In the genomic region with DNA sequence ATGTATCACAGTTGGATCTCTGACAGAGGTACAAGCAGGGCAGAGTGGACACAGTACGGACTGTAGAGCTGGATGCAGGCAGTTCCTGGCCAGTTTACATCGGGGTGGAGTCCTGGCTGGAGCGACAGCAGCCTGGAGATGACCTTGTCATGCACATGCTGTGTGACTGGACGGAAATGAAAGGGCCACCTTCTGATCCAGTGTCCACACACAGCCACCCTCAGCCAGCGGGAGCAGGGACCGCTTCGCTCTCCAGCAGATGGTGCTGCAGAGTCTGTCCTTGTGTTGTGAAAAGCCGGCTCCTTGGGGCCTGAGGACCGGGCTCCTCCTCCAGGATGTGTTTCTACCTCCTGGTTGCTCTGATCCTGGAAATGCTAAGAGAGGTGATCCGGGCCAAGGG, we compare ENCODE assay signal across 8 mouse cellular contexts. TPM values are rescaled to one million over a fixed set of nuclear protein-coding genes. Genes with fewer than 3 reads are reported as not detected.
DNase-seq lines count a peak whose midpoint lies in the region; ATAC-seq and TF ChIP-seq lines count a peak whose summit lies in the region.

No protein-coding gene starts in this region.

- TF ChIP-seq POLR2A in lung, adult 2 months (IDR thresholded peaks at IDR 0.05; ENCODE audit: borderline replicate concordance, extremely low read depth, low read depth, low read length): no peak

- no peak overlapping the region for H3K4me3 ChIP-seq in lung, adult 2 months (replicated peaks; ENCODE audit: extremely low read depth, low read depth, low read length)

- peak; percentile 50 for TF ChIP-seq CTCF in lung, adult 2 months (IDR thresholded peaks at IDR 0.05; ENCODE audit: insufficient read depth, low read length)

- H3K4me1 ChIP-seq in lung, adult 2 months (ENCODE audit: control insufficient read depth, insufficient read depth, low read length): peaks cover 2% of the 10 kb centered on the region; the same call in 1 of the 2 replicates

- no peak for ATAC-seq in activated CD4-positive, CD25-positive, alpha-beta regulatory T cell, adult 4 months

- WGBS in lung, adult 2 months: 22% methylated on average over 10 of the region's 10 CpGs

- intact Hi-C loops in gastrocnemius, postnatal 14 days (cut with DNase I; ENCODE audit: low total_unique reads): no loop called here

- peak; percentile 63 for DNase-seq in urinary bladder, postnatal 14 days (ENCODE audit: low spot score)
- no peak for DNase-seq in urinary bladder, postnatal 25 days (ENCODE audit: low spot score)
- DNase-seq in cerebellum, adult 9-11 months: peak; percentile 88
- DNase-seq in gastrocnemius, postnatal 14 days: peak; percentile 66
- DNase-seq in kidney, adult 8-10 months: peak; percentile 30 to 60
- DNase-seq in lung, adult 2 months: peak; percentile 45
- DNase-seq in right cerebral cortex, adult 2 months (ENCODE audit: low spot score in 2 of 2): peak; percentile 67 to 79

RNA-seq across cellular contexts. Expression of gene Trp53i11, which starts 16.3 kb away (rescaled TPM):
- 10 to 100 TPM; 26.9 to 29.6 TPM for total RNA-seq in gastrocnemius, postnatal 14 days (2021)
- polyA plus RNA-seq in lung, adult 2 months (2012; rRNA removed): 31.8 and 37.5 TPM in 2 replicates
- polyA plus RNA-seq in activated CD4-positive, CD25-positive, alpha-beta regulatory T cell, adult 4 months (2017; shearing (Covaris generic)): 10 to 100 TPM; 70.9 to 73.5 TPM
